Mouse (Mus musculus) monocyte, adult 2 months (primary cell): ENCODE results near the gene Ppfibp2.
A peak's percentile ranks its signal among the peaks of the same experiment; 100 is the strongest.

Source experiments
- DNase-seq, 2 experiments: peaks; one replicate each; pipeline ENCODE4 v3.0.0; 2022; ENCODE audit warnings: low spot score in 2 of 2, low read depth in 1 of 2

The Ppfibp2 gene

GRCm38 (mm10) chr7:107699926-107700325 is 104.9 kb downstream of the Ppfibp2 start:
- no peak for DNase-seq

GRCm38 (mm10) chr7:107700646-107701045 is 105.6 kb downstream of the Ppfibp2 start:
- no peak for DNase-seq

- DNase-seq, result no peak
Observed at GRCm38 (mm10) chr7:107702461-107703380, 107.7 kb downstream of the Ppfibp2 start.

GRCm38 (mm10) chr7:107705941-107706340 is 110.9 kb downstream of the Ppfibp2 start:
- DNase-seq, result no peak

GRCm38 (mm10) chr7:107707650-107708049 is 112.6 kb downstream of the Ppfibp2 start:
- DNase-seq, result peak; percentile 71 to 74

- peak; percentile 18 to 32 for DNase-seq
Observed at GRCm38 (mm10) chr7:107708491-107709112, 113.6 kb downstream of the Ppfibp2 start.

GRCm38 (mm10) chr7:107712743-107713142 is 117.7 kb downstream of the Ppfibp2 start:
- DNase-seq, result no peak

GRCm38 (mm10) chr7:107714067-107714466 is 119.1 kb downstream of the Ppfibp2 start:
- DNase-seq, result no peak

- DNase-seq, result no peak
Observed at GRCm38 (mm10) chr7:107720771-107721170, 125.8 kb downstream of the Ppfibp2 start.

- no peak for DNase-seq
Observed at GRCm38 (mm10) chr7:107722536-107722935, 127.5 kb downstream of the Ppfibp2 start.

GRCm38 (mm10) chr7:107727538-107727937 is 132.5 kb downstream of the Ppfibp2 start:
- no peak for DNase-seq

GRCm38 (mm10) chr7:107730587-107730986 is 135.6 kb downstream of the Ppfibp2 start:
- DNase-seq, result no peak

- DNase-seq, result no peak
Observed at GRCm38 (mm10) chr7:107733162-107733561, 138.2 kb downstream of the Ppfibp2 start.

GRCm38 (mm10) chr7:107738726-107739125 is 143.7 kb downstream of the Ppfibp2 start:
- no peak for DNase-seq

GRCm38 (mm10) chr7:107742963-107743465 is 148.0 kb downstream of the Ppfibp2 start:
- DNase-seq, result no peak

- no peak for DNase-seq
Observed at GRCm38 (mm10) chr7:107744454-107744853, 149.4 kb downstream of the Ppfibp2 start.

GRCm38 (mm10) chr7:107745111-107745510 is 150.1 kb downstream of the Ppfibp2 start:
- no peak for DNase-seq

GRCm38 (mm10) chr7:107746036-107746435 is 151.0 kb downstream of the Ppfibp2 start:
- DNase-seq, result no peak

GRCm38 (mm10) chr7:107747476-107747875 is 152.5 kb downstream of the Ppfibp2 start:
- no peak for DNase-seq

GRCm38 (mm10) chr7:107747954-107748353 is 152.9 kb downstream of the Ppfibp2 start:
- DNase-seq, result peak in 1 of 2 experiments; percentile 17

- no peak for DNase-seq
Observed at GRCm38 (mm10) chr7:107749270-107749669, 154.3 kb downstream of the Ppfibp2 start.

GRCm38 (mm10) chr7:107749721-107750120 is 154.7 kb downstream of the Ppfibp2 start:
- DNase-seq, result no peak
